Mouse (Mus musculus) ES-E14 (cell line): ENCODE results near the gene Dusp1. TPM values are rescaled to one million over a fixed set of nuclear protein-coding genes. Genes with fewer than 3 reads are reported as not detected.

Experiments used
- DNase-seq: peaks from one replicate; pipeline ENCODE4 v3.0.0-alpha.2; 2013; ENCODE audit warnings: low read depth, low spot score
- H3K27ac ChIP-seq: 2 replicates; pipeline ENCODE4 v1.5.1; 2012; ENCODE audit warnings: low read depth, mild to moderate bottlenecking, low read length, moderate library complexity, mixed read lengths; ENCODE audit not compliant: poor library complexity, insufficient read depth, severe bottlenecking
- H3K36me3 ChIP-seq: 2 replicates; pipeline ENCODE4 v1.6.1; 2012; ENCODE audit warnings: mild to moderate bottlenecking, low read length, moderate library complexity, mixed read lengths; ENCODE audit not compliant: control insufficient read depth, poor library complexity, insufficient read depth, severe bottlenecking
- H3K4me1 ChIP-seq, 2 experiments: fragments of 150-350 bp in 1 of 2; sonication (generic) in 1 of 2; 2 replicates each; pipeline ENCODE4 v1.6.1; 2012; ENCODE audit warnings: low read length in 2 of 2, mild to moderate bottlenecking in 1 of 2, mixed read lengths in 1 of 2; ENCODE audit not compliant: control insufficient read depth in 2 of 2, insufficient read depth in 2 of 2, poor library complexity in 1 of 2
- H3K4me3 ChIP-seq, 2 experiments: fragments of 150-350 bp in 1 of 2; sonication (generic) in 1 of 2; 2 replicates each; pipeline ENCODE4 v1.5.1; 2012; ENCODE audit warnings: low read length in 2 of 2, low read depth in 1 of 2, mild to moderate bottlenecking in 1 of 2, mixed read lengths in 1 of 2; ENCODE audit not compliant: insufficient read depth in 1 of 2, poor library complexity in 1 of 2, severe bottlenecking in 1 of 2
- H3K9ac ChIP-seq: 2 replicates; pipeline ENCODE4 v1.6.1; 2012; ENCODE audit warnings: low read depth, mild to moderate bottlenecking, low read length, mixed read lengths; ENCODE audit not compliant: poor library complexity, insufficient read depth, severe bottlenecking
- H3K9me3 ChIP-seq: fragments of 150-350 bp; sonication (generic); 2 replicates; pipeline ENCODE4 v1.6.1; 2012; ENCODE audit warnings: low read depth, mild to moderate bottlenecking, low read length; ENCODE audit not compliant: control insufficient read depth, insufficient read depth
- CHD2 ChIP-seq: IDR thresholded peaks from 2 replicates; pipeline ENCODE4 v1.6.1; 2014; ENCODE audit warnings: mild to moderate bottlenecking, low read depth, low read length, inconsistent platforms
- HCFC1 ChIP-seq: IDR thresholded peaks from 2 replicates; pipeline ENCODE4 v1.6.1; 2012; ENCODE audit warnings: low read length, inconsistent platforms, borderline replicate concordance; ENCODE audit not compliant: insufficient read depth
- MAFK ChIP-seq: IDR thresholded peaks from 2 replicates; pipeline ENCODE4 v1.6.1; 2014; ENCODE audit warnings: mild to moderate bottlenecking, low read depth, low read length, inconsistent platforms; ENCODE audit not compliant: insufficient read depth
- ZC3H11A ChIP-seq: IDR thresholded peaks from 2 replicates; pipeline ENCODE4 v1.6.1; 2012; ENCODE audit warnings: low read depth, mild to moderate bottlenecking, inconsistent platforms, low read length, borderline replicate concordance
- ZNF384 ChIP-seq: IDR thresholded peaks from 2 replicates; pipeline ENCODE4 v1.6.1; 2012; ENCODE audit warnings: low read depth, low read length, inconsistent platforms
- in situ Hi-C, 2 experiments: fragments of 600-800 bp; cut with MboI; formaldehyde crosslinking; loops; one replicate each; pipeline ENCODE4 v1.15.1; 2025; ENCODE audit warnings: low sequenced_read_pairs in 2 of 2, inconsistent platforms in 1 of 2; ENCODE audit not compliant: unreplicated experiment in 2 of 2
- total RNA-seq: library from RNA; depleted of rRNA; stranded (reverse); fragments of 300-350 nt; gene quantifications from 2 replicates; pipeline ENCODE4 v1.2.3, GENCODE M21; 2012

The Dusp1 gene
- total RNA-seq, 1 experiment: 21.2 TPM

DNA sequence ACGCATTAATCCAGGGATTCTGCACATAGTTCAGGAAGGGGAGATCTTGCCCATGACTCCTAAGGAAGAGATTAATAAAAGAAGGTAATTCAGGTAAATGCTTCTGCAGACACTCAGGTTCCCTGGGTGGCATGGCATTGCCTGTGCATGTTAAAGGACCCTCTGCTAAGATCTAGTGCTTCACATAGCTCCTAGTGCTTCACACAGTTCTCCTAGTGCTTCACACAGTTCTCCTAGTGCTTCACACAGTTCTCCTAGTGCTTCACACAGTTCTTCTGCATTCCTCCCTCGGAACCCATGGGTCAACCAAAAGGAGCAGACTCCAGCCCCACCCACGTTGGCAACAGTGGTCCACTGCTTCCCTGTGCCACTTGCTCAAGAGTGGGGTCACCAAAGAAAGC, 56.7 kb downstream of the Dusp1 start:
- Histone ChIP-seq H3K9me3 (no peaks in the 10 kb centered on the region), H3K27ac (no peak overlapping the region), H3K4me1 (peaks cover 3 to 30% of the 10 kb centered on the region in 2 experiments), H3K4me3 (no peak overlapping the region), H3K36me3 (peaks cover 14% of the 10 kb centered on the region), H3K9ac (no peak overlapping the region)
- DNase-seq: no peak
- in situ Hi-C loops: no loop called here
- TF ChIP-seq ZC3H11A: no peak
- no peak for TF ChIP-seq HCFC1
- no peak for TF ChIP-seq CHD2
- no peak for TF ChIP-seq ZNF384

GRCm38 (mm10) chr17:26503981-26504671, 57.8 kb downstream of the Dusp1 start:
- Histone ChIP-seq H3K9me3 (no peaks in the 10 kb centered on the region), H3K27ac (peak overlapping the region; percentile 84), H3K4me1 (peaks cover 2 to 24% of the 10 kb centered on the region in 2 experiments; a peak in 3 of 4 replicates), H3K36me3 (peaks cover 14% of the 10 kb centered on the region), H3K4me3 (no peak overlapping the region), H3K9ac (peak overlapping the region; percentile 7; the same call in 1 of the 2 replicates)
- TF ChIP-seq ZNF384: 0 out of 2 replicates have a peak, but pooled peaks have one; percentile 14
- TF ChIP-seq ZC3H11A: no peak
- in situ Hi-C loops: no loop called here
- DNase-seq: peak; percentile 33

- Histone ChIP-seq H3K9me3 (no peaks in the 10 kb centered on the region), H3K4me1 (peaks cover 2 to 24% of the 10 kb centered on the region in 2 experiments; a peak in 3 of 4 replicates), H3K36me3 (peaks cover 14% of the 10 kb centered on the region), H3K27ac (peak overlapping the region; percentile 84), H3K4me3 (peak overlapping the region; percentile 15 to 17; a peak in 2 of 4 replicates), H3K9ac (peak overlapping the region; percentile 51)
- peak; percentile 79 for DNase-seq
- in situ Hi-C loops: no loop called here
- TF ChIP-seq HCFC1 (no peak), MAFK (peak; percentile 83), ZC3H11A (no peak), ZNF384 (peak; percentile 89), CHD2 (peak; percentile 33; the same call in 1 of the 2 replicates)
Measured at GRCm38 (mm10) chr17:26502808-26503671, 58.9 kb downstream of the Dusp1 start.

DNA sequence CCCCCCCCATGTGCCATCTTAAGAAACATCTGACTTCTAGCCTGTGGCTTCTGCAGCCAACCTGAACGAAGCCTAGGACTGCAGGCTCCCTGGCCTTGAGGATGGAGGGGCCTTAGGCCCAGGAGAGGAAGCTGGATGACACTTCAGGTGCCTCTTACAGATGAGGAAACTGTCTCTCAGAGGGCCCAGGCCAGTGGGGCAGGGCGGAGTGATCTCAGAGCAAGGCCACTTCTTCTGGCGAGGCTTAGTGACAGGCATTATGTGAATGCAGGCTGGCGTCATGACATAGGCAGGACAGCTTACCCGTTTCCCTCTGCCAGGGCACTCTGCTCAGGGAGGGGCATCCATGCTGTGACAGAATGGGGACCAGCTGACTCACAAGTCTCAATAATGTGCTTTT, 60.1 kb downstream of the Dusp1 start:
- TF ChIP-seq HCFC1 (no peak), CHD2 (no peak), ZNF384 (no peak), MAFK (no peak), ZC3H11A (no peak)
- no peak for DNase-seq
- in situ Hi-C loops: no loop called here
- no peaks in the 10 kb centered on the region for H3K9me3 ChIP-seq
- H3K36me3 ChIP-seq: peaks cover 10% of the 10 kb centered on the region
- H3K4me3 ChIP-seq: no peak overlapping the region
- H3K9ac ChIP-seq: no peak overlapping the region
- H3K27ac ChIP-seq: no peak overlapping the region; the same call in 1 of the 2 replicates
- peaks cover 2 to 23% of the 10 kb centered on the region in 2 experiments; a peak in 3 of 4 replicates for H3K4me1 ChIP-seq
